In the genomic region with DNA sequence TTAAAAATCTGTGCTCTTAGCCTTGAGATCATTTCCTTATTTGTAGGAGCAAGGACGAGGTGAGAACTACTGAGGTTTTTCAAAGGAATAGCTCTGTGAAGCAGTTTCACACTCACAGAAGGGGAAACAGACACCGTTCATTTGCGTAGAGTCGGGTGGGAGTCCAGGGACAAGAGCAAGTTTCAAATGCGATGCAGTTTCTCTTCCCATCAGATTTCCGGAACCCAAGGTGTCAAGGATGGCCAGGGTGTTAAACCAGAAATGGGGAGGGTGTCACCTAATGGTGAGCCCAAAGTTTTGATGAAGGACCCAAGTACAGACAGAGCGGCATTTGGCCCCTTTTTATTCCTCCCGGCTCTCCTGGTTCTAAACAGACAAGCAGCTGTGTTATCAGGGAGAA, we compare ENCODE assay signal across 8 mouse cellular contexts. TPM values are rescaled to one million over a fixed set of nuclear protein-coding genes. Genes with fewer than 3 reads are reported as not detected.
DNase-seq lines count a peak whose midpoint lies in the region; ATAC-seq and TF ChIP-seq lines count a peak whose summit lies in the region.

No protein-coding gene starts in this region.

- no peak for TF ChIP-seq CTCF in G1E (IDR thresholded peaks at IDR 0.05; ENCODE audit: low read depth, low read length)

- 14% methylated on average over 8 of the region's 8 CpGs for WGBS in heart, embryonic 11.5 days (ENCODE audit: insufficient replicate concordance)
- 19% methylated on average over 8 of the region's 8 CpGs for WGBS in hindbrain, embryonic 13.5 days
- WGBS in midbrain, embryonic 11.5 days: 15% methylated on average over 8 of the region's 8 CpGs

- peaks cover 11% of the 10 kb centered on the region for H3K36me3 ChIP-seq in heart, embryonic 11.5 days (ENCODE audit: control insufficient read depth, insufficient read depth, low read length)
- peaks cover 26% of the 10 kb centered on the region for H3K36me3 ChIP-seq in G1E (replicated peaks)
- peaks cover 21% of the 10 kb centered on the region for H3K36me3 ChIP-seq in hindbrain, embryonic 13.5 days
- H3K36me3 ChIP-seq in midbrain, embryonic 11.5 days (ENCODE audit: control insufficient read depth, insufficient read depth, low read length): peaks cover 3% of the 10 kb centered on the region; the same call in 1 of the 2 replicates

- intact Hi-C loops in heart, postnatal 14 days (cut with DNase I): no loop called here

- H3K9ac ChIP-seq in heart, embryonic 11.5 days (ENCODE audit: low read depth, low read length): peak overlapping the region; percentile 86
- H3K9ac ChIP-seq in hindbrain, embryonic 13.5 days: peak overlapping the region; percentile 83
- peak overlapping the region; percentile 83 for H3K9ac ChIP-seq in midbrain, embryonic 11.5 days (ENCODE audit: low read length)

- H3K27me3 ChIP-seq in heart, embryonic 11.5 days (ENCODE audit: control insufficient read depth, insufficient read depth, low read length): no peaks in the 10 kb centered on the region
- no peaks in the 10 kb centered on the region for H3K27me3 ChIP-seq in G1E (ENCODE audit: insufficient read depth, low read length)
- H3K27me3 ChIP-seq in hindbrain, embryonic 13.5 days: no peaks in the 10 kb centered on the region
- no peaks in the 10 kb centered on the region for H3K27me3 ChIP-seq in midbrain, embryonic 11.5 days (ENCODE audit: control insufficient read depth, insufficient read depth, low read length)

- ATAC-seq in heart, embryonic 11.5 days (replicated peaks; ENCODE audit: insufficient number of reproducible peaks, low FRiP score, low TSS enrichment): 0 out of 2 replicates have a peak, but pooled peaks have one; percentile 2
- no peak for ATAC-seq in G1E (ENCODE audit: extremely low read depth, insufficient number of reproducible peaks, low FRiP score, poor library complexity, severe bottlenecking)
- no peak; the same call in 1 of the 2 replicates for ATAC-seq in hindbrain, embryonic 13.5 days (ENCODE audit: low FRiP score)
- no peak for ATAC-seq in midbrain, embryonic 11.5 days (ENCODE audit: low FRiP score)

- DNase-seq in heart, postnatal 14 days: no peak
- no peak for DNase-seq in G1E (ENCODE audit: low spot score)
- DNase-seq in midbrain, embryonic 11.5 days (ENCODE audit: low spot score, missing footprints): no peak
- no peak for DNase-seq in adrenal gland, postnatal 14 days
- DNase-seq in gastrocnemius, adult 18-20 months (ENCODE audit: low spot score): no peak
- DNase-seq in right cerebral cortex, postnatal 36 days (ENCODE audit: low spot score in 2 of 2): no peak

- 0 out of 2 replicates have a peak, but pooled peaks cover 3% of the 10 kb centered on the region for H3K4me1 ChIP-seq in heart, embryonic 11.5 days (ENCODE audit: control insufficient read depth, insufficient read depth, low read length)
- peaks cover 16% of the 10 kb centered on the region for H3K4me1 ChIP-seq in G1E (ENCODE audit: insufficient read depth, low read depth, low read length)
- peaks cover 16% of the 10 kb centered on the region for H3K4me1 ChIP-seq in hindbrain, embryonic 13.5 days (replicated peaks)
- H3K4me1 ChIP-seq in midbrain, embryonic 11.5 days (ENCODE audit: control insufficient read depth, insufficient read depth, low read length): peaks cover 5% of the 10 kb centered on the region; the same call in 1 of the 2 replicates

- no peaks in the 10 kb centered on the region for H3K9me3 ChIP-seq in heart, embryonic 11.5 days (replicated peaks; ENCODE audit: control insufficient read depth, low read length)
- peaks cover 4% of the 10 kb centered on the region; the same call in 1 of the 2 replicates for H3K9me3 ChIP-seq in G1E (replicated peaks)
- no peaks in the 10 kb centered on the region for H3K9me3 ChIP-seq in hindbrain, embryonic 13.5 days
- H3K9me3 ChIP-seq in midbrain, embryonic 11.5 days (ENCODE audit: control insufficient read depth, low read length): no peaks in the 10 kb centered on the region

- peak overlapping the region; percentile 69 for H3K4me3 ChIP-seq in heart, embryonic 11.5 days (ENCODE audit: low read depth, low read length)
- peak overlapping the region; percentile 84 for H3K4me3 ChIP-seq in G1E (ENCODE audit: low read depth, low read length)
- H3K4me3 ChIP-seq in hindbrain, embryonic 13.5 days: peak overlapping the region; percentile 79
- H3K4me3 ChIP-seq in midbrain, embryonic 11.5 days (ENCODE audit: low read depth, low read length): peak overlapping the region; percentile 83

- peak overlapping the region; percentile 84; the same call in 1 of the 2 replicates for H3K27ac ChIP-seq in heart, embryonic 11.5 days (ENCODE audit: low read depth, low read length)
- H3K27ac ChIP-seq in hindbrain, embryonic 13.5 days: peak overlapping the region; percentile 90
- peak overlapping the region; percentile 45; the same call in 1 of the 2 replicates for H3K27ac ChIP-seq in midbrain, embryonic 11.5 days (ENCODE audit: low read depth, low read length)

- peak overlapping the region; percentile 85 for H3K4me2 ChIP-seq in heart, embryonic 11.5 days
- H3K4me2 ChIP-seq in hindbrain, embryonic 13.5 days: peak overlapping the region; percentile 92
- H3K4me2 ChIP-seq in midbrain, embryonic 11.5 days: peak overlapping the region; percentile 83

RNA-seq across cellular contexts. Expression of a gene that starts 0.3 kb away (rescaled TPM):
- 90.7 and 95.8 TPM in 2 replicates for polyA plus RNA-seq in heart, embryonic 11.5 days (2014; fragmentation: Nextera tagmentation; extraction: Ambion mirVana)
- total RNA-seq in heart, postnatal 14 days (2021): 10 to 100 TPM; 44.9 to 48.9 TPM
- total RNA-seq in G1E (2014; fragmentation: Nextera tagmentation) (23.9 and 38.8 TPM in 2 replicates), G1E (2017) (40.9 and 44.5 TPM in 2 replicates)
- polyA plus RNA-seq in G1E (2012): 73.6 and 98.7 TPM in 2 replicates
- 87.8 and 96.1 TPM in 2 replicates for polyA plus RNA-seq in hindbrain, embryonic 13.5 days (2015; fragmentation: Nextera tagmentation; extraction: Ambion mirVana)
- polyA plus RNA-seq in midbrain, embryonic 11.5 days (2014; fragmentation: Nextera tagmentation; extraction: Ambion mirVana): 110 and 112 TPM in 2 replicates
- total RNA-seq in adrenal gland, postnatal 14 days (2021): 58.8 and 58.9 TPM in 2 replicates
- total RNA-seq in gastrocnemius, adult 18-20 months (2021): 10 to 100 TPM; 73.7 to 75.0 TPM

RNA-seq across cellular contexts. Expression of a gene that starts 12.2 kb away (rescaled TPM):
- 2.3 and 2.6 TPM in 2 replicates for polyA plus RNA-seq in heart, embryonic 11.5 days (2014; fragmentation: Nextera tagmentation; extraction: Ambion mirVana)
- total RNA-seq in heart, postnatal 14 days (2021): not detected
- total RNA-seq in G1E (2014; fragmentation: Nextera tagmentation) (not detected in 2 replicates), G1E (2017) (0.16 TPM in 1 of 2 replicates, not detected in the other)
- polyA plus RNA-seq in G1E (2012): not detected in 2 replicates
- 3.0 TPM in 2 replicates for polyA plus RNA-seq in hindbrain, embryonic 13.5 days (2015; fragmentation: Nextera tagmentation; extraction: Ambion mirVana)
- polyA plus RNA-seq in midbrain, embryonic 11.5 days (2014; fragmentation: Nextera tagmentation; extraction: Ambion mirVana): 3.2 and 4.3 TPM in 2 replicates
- total RNA-seq in adrenal gland, postnatal 14 days (2021): 0.33 and 0.38 TPM in 2 replicates
- not detected for total RNA-seq in gastrocnemius, adult 18-20 months (2021)

RNA-seq across cellular contexts. Expression of a gene that starts 16.9 kb away (rescaled TPM):
- 74.0 and 80.8 TPM in 2 replicates for polyA plus RNA-seq in heart, embryonic 11.5 days (2014; fragmentation: Nextera tagmentation; extraction: Ambion mirVana)
- 10 to 100 TPM; 94.0 to 95.4 TPM for total RNA-seq in heart, postnatal 14 days (2021)
- 31.8 and 35.8 TPM in 2 replicates for total RNA-seq in G1E (2014; fragmentation: Nextera tagmentation)
- total RNA-seq in G1E (2017): 38.0 and 42.7 TPM in 2 replicates
- 14.0 and 15.6 TPM in 2 replicates for polyA plus RNA-seq in G1E (2012)
- polyA plus RNA-seq in hindbrain, embryonic 13.5 days (2015; fragmentation: Nextera tagmentation; extraction: Ambion mirVana): 52.7 and 54.9 TPM in 2 replicates
- 58.7 and 59.4 TPM in 2 replicates for polyA plus RNA-seq in midbrain, embryonic 11.5 days (2014; fragmentation: Nextera tagmentation; extraction: Ambion mirVana)
- total RNA-seq in adrenal gland, postnatal 14 days (2021): 106 and 108 TPM in 2 replicates
- 10 to 100 TPM; 38.9 to 40.7 TPM for total RNA-seq in gastrocnemius, adult 18-20 months (2021)

RNA-seq across cellular contexts. Expression of a gene that starts 17.6 kb away (rescaled TPM):
- polyA plus RNA-seq in heart, embryonic 11.5 days (2014; fragmentation: Nextera tagmentation; extraction: Ambion mirVana): 16.6 and 21.8 TPM in 2 replicates
- 10 to 100 TPM in 1 of 2 experiments, 1 to 10 TPM in 1; 6.7 to 10.9 TPM for total RNA-seq in heart, postnatal 14 days (2021)
- total RNA-seq in G1E (2014; fragmentation: Nextera tagmentation) (1.3 TPM in 1 of 2 replicates, not detected in the other), G1E (2017) (5.1 and 6.1 TPM in 2 replicates)
- polyA plus RNA-seq in G1E (2012): 2.4 and 2.7 TPM in 2 replicates
- polyA plus RNA-seq in hindbrain, embryonic 13.5 days (2015; fragmentation: Nextera tagmentation; extraction: Ambion mirVana): 28.9 and 29.8 TPM in 2 replicates
- 14.4 and 16.4 TPM in 2 replicates for polyA plus RNA-seq in midbrain, embryonic 11.5 days (2014; fragmentation: Nextera tagmentation; extraction: Ambion mirVana)
- 33.7 and 34.3 TPM in 2 replicates for total RNA-seq in adrenal gland, postnatal 14 days (2021)
- total RNA-seq in gastrocnemius, adult 18-20 months (2021): 1 to 10 TPM; 6.1 to 9.6 TPM

RNA-seq across cellular contexts. Expression of a gene that starts 17.6 kb away (rescaled TPM):
- polyA plus RNA-seq in heart, embryonic 11.5 days (2014; fragmentation: Nextera tagmentation; extraction: Ambion mirVana): 1,012 and 1,016 TPM in 2 replicates
- 100 to 1,000 TPM; 868 to 969 TPM for total RNA-seq in heart, postnatal 14 days (2021)
- total RNA-seq in G1E (2014; fragmentation: Nextera tagmentation): 2,953 and 3,131 TPM in 2 replicates
- 4,851 and 5,028 TPM in 2 replicates for total RNA-seq in G1E (2017)
- 231 and 309 TPM in 2 replicates for polyA plus RNA-seq in G1E (2012)
- polyA plus RNA-seq in hindbrain, embryonic 13.5 days (2015; fragmentation: Nextera tagmentation; extraction: Ambion mirVana): 1,053 and 1,153 TPM in 2 replicates
- polyA plus RNA-seq in midbrain, embryonic 11.5 days (2014; fragmentation: Nextera tagmentation; extraction: Ambion mirVana): 1,063 and 1,232 TPM in 2 replicates
- 1,702 and 2,060 TPM in 2 replicates for total RNA-seq in adrenal gland, postnatal 14 days (2021)
- total RNA-seq in gastrocnemius, adult 18-20 months (2021): 1,000 to 10,000 TPM; 1,075 to 1,237 TPM
